Mouse (Mus musculus): Measurements from ENCODE around the gene Gm11172. TPM values are rescaled to one million over a fixed set of nuclear protein-coding genes. Genes with fewer than 3 reads are reported as not detected.

The Gm11172 gene
- polyA plus RNA-seq, 1 experiment from 2014 or later: not detected

DNA sequence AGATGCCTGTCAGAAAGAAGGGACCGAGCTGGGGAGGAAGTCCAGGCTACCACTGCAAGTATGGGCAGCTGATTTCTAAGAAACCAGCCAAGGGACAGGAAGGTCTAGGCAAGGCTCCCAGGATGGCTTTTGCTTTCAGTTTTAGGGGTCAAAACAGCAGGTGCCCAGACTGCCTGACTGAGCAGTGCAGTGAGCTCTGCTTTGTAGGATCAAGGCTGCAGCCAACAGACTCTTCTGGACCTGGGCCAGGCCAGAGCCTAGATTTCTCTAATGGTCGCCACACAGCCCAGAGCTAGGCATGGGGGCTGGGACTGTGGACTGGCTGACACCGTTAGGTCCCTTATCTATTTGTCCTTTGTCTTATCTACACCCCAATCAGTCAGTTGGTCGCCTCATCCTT is 38.0 kb upstream of the Gm11172 start:
- Histone ChIP-seq H3K9ac (ENCODE audit: low read depth, low read length) (no peak overlapping the region), H3K4me1 (ENCODE audit: control insufficient read depth, insufficient read depth, low read depth, low read length) (no peaks in the 10 kb centered on the region), H3K36me3 (ENCODE audit: control insufficient read depth, insufficient read depth, low read length) (no peaks in the 10 kb centered on the region), H3K27me3 (replicated peaks; ENCODE audit: control insufficient read depth, insufficient read depth, low read length) (no peaks in the 10 kb centered on the region), H3K4me2 (ENCODE audit: low read length) (no peak overlapping the region), H3K27ac (ENCODE audit: low read depth, low read length) (no peak overlapping the region), H3K4me3 (ENCODE audit: low read length) (no peak overlapping the region), H3K9me3 (ENCODE audit: control insufficient read depth, low read length) (no peaks in the 10 kb centered on the region)
- 70% methylated on average over 4 of the region's 4 CpGs for WGBS
- no peak for ATAC-seq

DNA sequence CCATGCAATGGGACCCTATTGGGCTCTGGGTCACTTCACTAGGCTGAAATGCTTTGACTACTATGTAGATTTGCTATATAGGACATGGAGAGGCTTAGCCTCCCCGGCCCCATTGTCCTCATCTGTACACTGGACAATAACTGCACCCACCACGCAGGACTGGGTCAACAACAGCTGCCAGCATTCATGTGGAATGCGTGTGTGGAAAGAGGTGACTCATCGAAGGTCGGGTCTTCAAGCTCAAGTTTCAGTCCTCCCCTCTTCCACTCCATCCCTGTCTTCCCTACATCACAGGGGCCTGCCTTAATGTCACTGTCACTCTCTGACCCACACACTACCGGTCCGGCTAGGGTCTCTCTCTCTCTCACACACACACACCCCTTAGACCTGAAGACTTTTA is 36.4 kb upstream of the Gm11172 start:
- Histone ChIP-seq H3K27me3 (replicated peaks; ENCODE audit: control insufficient read depth, insufficient read depth, low read length) (no peaks in the 10 kb centered on the region), H3K4me1 (ENCODE audit: control insufficient read depth, insufficient read depth, low read depth, low read length) (no peaks in the 10 kb centered on the region), H3K9me3 (ENCODE audit: control insufficient read depth, low read length) (no peaks in the 10 kb centered on the region), H3K4me3 (ENCODE audit: low read length) (no peak overlapping the region), H3K9ac (ENCODE audit: low read depth, low read length) (no peak overlapping the region), H3K4me2 (ENCODE audit: low read length) (no peak overlapping the region), H3K27ac (ENCODE audit: low read depth, low read length) (no peak overlapping the region), H3K36me3 (ENCODE audit: control insufficient read depth, insufficient read depth, low read length) (no peaks in the 10 kb centered on the region)
- WGBS: 77% methylated on average over 7 of the region's 7 CpGs
- ATAC-seq: no peak

DNA sequence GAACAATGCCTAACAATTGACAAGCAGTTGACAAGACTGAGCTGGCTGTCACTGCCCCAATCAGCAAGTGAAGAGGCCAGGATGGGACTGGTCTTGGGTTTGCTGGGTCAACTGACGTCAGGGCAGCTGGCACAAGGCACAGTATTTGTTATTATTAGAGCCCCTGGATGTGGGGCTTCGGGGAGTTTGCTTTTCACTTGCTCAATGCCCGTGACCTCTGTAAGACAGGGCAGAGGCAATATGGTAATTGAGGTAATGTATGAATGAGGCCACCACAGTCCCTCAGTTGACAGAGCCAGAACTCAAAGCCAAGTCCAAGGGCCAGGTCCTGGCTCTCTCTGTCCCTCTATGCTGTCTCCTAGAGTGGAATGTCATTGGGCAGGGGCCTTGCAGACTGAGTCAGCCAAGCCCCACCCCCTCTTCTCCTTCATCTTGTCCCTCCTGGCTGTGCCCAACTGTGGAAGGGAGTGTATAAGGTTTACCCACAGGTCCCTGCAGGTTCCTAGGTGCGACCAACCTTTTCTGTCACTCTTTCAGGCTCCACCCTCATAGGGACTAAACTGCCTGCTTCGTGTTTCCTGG is 35.0 kb upstream of the Gm11172 start:
- H3K4me3 ChIP-seq (ENCODE audit: low read length): no peak overlapping the region
- no peaks in the 10 kb centered on the region for H3K36me3 ChIP-seq (ENCODE audit: control insufficient read depth, insufficient read depth, low read length)
- H3K4me1 ChIP-seq (ENCODE audit: control insufficient read depth, insufficient read depth, low read depth, low read length): peaks cover 4% of the 10 kb centered on the region
- WGBS: 67% methylated on average over 5 of the region's 5 CpGs
- H3K27ac ChIP-seq (ENCODE audit: low read depth, low read length): no peak overlapping the region
- ATAC-seq: 0 out of 2 replicates have a peak, but pooled peaks have one; percentile 13
- H3K4me2 ChIP-seq (ENCODE audit: low read length): no peak overlapping the region
- H3K9me3 ChIP-seq (ENCODE audit: control insufficient read depth, low read length): no peaks in the 10 kb centered on the region
- no peaks in the 10 kb centered on the region for H3K27me3 ChIP-seq (replicated peaks; ENCODE audit: control insufficient read depth, insufficient read depth, low read length)
- H3K9ac ChIP-seq (ENCODE audit: low read depth, low read length): no peak overlapping the region

DNA sequence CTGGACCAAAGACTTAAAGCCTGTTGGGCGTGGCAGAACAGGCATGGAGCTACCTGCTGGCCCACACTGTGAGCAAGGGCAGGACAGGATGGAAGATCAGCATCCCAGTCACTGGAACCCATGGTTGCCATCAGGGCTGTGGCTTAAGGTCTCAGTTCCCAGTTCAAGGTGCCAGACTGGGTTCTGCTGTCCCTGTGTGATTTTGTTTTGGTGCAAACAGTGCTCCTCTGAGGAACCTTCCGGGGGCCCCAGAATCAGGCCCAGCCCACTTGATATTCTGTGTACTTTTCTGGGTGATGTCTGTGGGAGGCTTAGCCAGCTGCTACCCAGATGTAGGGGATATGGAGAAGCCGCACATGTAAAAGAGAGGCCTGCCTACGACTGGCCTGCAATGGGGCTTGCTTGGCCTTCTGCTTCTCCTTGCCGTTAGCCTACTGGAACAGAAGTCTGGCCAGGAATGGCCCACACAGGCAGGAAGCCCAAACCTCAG is 32.0 kb upstream of the Gm11172 start:
- no peak overlapping the region for H3K9ac ChIP-seq (ENCODE audit: low read depth, low read length)
- WGBS: 88% methylated on average over 5 of the region's 5 CpGs
- H3K36me3 ChIP-seq (ENCODE audit: control insufficient read depth, insufficient read depth, low read length): no peaks in the 10 kb centered on the region
- no peak overlapping the region for H3K4me3 ChIP-seq (ENCODE audit: low read length)
- peaks cover 7% of the 10 kb centered on the region for H3K4me1 ChIP-seq (ENCODE audit: control insufficient read depth, insufficient read depth, low read depth, low read length)
- H3K9me3 ChIP-seq (ENCODE audit: control insufficient read depth, low read length): no peaks in the 10 kb centered on the region
- no peaks in the 10 kb centered on the region for H3K27me3 ChIP-seq (replicated peaks; ENCODE audit: control insufficient read depth, insufficient read depth, low read length)
- H3K27ac ChIP-seq (ENCODE audit: low read depth, low read length): no peak overlapping the region
- ATAC-seq: no peak
- no peak overlapping the region for H3K4me2 ChIP-seq (ENCODE audit: low read length)

DNA sequence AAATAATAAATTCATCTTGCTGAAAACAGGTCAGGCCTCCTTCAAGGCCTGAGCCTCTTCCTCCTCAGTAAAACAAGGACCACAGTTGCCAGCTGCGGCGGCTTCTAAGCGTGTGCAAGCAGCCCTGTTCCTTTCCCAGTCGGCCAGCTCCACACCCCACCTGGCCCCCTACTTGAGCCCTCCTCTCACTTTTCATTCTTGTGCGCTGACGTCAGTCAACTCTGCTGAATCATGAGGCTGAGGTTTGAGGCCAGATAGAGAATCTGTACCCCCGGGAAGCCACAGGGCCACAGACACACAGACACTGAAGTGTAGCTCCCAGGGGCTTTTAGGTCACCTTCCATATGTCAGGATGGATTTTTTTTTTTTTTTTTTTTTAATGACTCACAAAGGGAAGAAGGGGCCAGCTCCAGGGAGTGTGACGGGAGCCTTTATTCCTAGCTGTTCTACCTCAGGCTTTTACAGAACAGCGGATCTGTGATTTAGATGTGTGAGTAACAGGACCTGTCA is 30.8 kb upstream of the Gm11172 start:
- 45% methylated on average over 9 of the region's 9 CpGs for WGBS
- Histone ChIP-seq H3K9ac (ENCODE audit: low read depth, low read length) (no peak overlapping the region), H3K4me2 (ENCODE audit: low read length) (no peak overlapping the region; the same call in 1 of the 2 replicates), H3K36me3 (ENCODE audit: control insufficient read depth, insufficient read depth, low read length) (no peaks in the 10 kb centered on the region), H3K9me3 (ENCODE audit: control insufficient read depth, low read length) (no peaks in the 10 kb centered on the region), H3K4me3 (ENCODE audit: low read length) (no peak overlapping the region), H3K4me1 (ENCODE audit: control insufficient read depth, insufficient read depth, low read depth, low read length) (peaks cover 12% of the 10 kb centered on the region), H3K27ac (ENCODE audit: low read depth, low read length) (no peak overlapping the region), H3K27me3 (replicated peaks; ENCODE audit: control insufficient read depth, insufficient read depth, low read length) (no peaks in the 10 kb centered on the region)
- no peak for ATAC-seq

DNA sequence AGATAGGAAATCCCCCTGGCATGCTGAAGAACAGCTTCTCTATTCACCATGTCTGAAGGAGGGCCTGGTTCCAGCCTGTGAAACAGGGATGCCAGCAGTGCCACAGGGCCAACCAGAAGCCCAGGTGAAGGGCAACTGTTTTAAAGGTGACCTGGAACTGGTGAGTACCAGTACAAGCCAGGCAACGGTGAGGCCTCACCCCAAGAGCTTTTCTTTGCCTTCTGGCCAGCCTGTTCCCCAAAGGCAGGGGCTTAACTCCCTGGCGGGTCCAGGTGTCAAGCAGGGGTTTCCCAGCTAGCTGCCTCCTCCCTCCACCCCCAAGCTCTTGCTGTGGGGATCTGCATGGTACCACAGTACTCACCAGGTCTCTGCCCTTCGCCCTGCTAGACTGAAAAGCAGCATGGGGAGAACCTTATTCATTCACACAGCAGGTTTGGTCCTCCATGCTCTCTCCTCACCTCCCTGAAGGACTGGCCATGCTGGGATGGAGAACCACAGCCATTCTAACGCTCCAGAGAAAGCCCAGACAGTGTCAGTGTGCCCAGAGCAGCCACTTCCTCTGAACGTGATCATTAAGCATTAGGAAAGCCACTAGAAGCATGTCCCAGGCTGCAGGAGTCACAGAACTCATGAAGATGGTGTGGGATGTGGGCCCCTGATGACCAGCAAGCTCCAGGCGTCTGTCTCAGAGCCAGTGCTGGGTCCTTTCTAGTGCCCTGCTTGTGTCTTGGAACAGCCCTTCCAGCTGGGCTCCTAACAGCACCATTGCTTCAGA is 30.2 kb upstream of the Gm11172 start:
- no peak overlapping the region for H3K27ac ChIP-seq (ENCODE audit: low read depth, low read length)
- 47% methylated on average over 6 of the region's 6 CpGs for WGBS
- H3K4me1 ChIP-seq (ENCODE audit: control insufficient read depth, insufficient read depth, low read depth, low read length): peaks cover 12% of the 10 kb centered on the region
- H3K4me3 ChIP-seq (ENCODE audit: low read length): no peak overlapping the region; the same call in 1 of the 2 replicates
- no peaks in the 10 kb centered on the region for H3K9me3 ChIP-seq (ENCODE audit: control insufficient read depth, low read length)
- ATAC-seq: no peak
- peak overlapping the region; percentile 99 for H3K4me2 ChIP-seq (ENCODE audit: low read length)
- no peaks in the 10 kb centered on the region for H3K27me3 ChIP-seq (replicated peaks; ENCODE audit: control insufficient read depth, insufficient read depth, low read length)
- no peaks in the 10 kb centered on the region for H3K36me3 ChIP-seq (ENCODE audit: control insufficient read depth, insufficient read depth, low read length)
- H3K9ac ChIP-seq (ENCODE audit: low read depth, low read length): peak overlapping the region; percentile 25; the same call in 1 of the 2 replicates

DNA sequence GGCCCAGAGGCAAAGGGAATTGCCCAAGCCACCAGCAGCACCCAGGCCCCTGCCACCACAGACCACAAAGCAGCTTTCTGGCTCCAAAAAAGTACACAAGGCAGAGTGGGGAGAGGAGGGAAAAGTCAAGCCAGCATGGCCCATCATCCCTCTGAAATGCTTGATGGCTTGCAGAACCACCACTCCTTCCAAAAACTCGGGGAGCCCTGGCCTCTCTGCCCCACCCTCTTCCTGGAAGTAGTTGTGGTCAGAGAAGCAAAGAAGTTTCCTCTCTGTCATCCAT is 29.6 kb upstream of the Gm11172 start:
- no peaks in the 10 kb centered on the region for H3K27me3 ChIP-seq (replicated peaks; ENCODE audit: control insufficient read depth, insufficient read depth, low read length)
- peaks cover 12% of the 10 kb centered on the region for H3K4me1 ChIP-seq (ENCODE audit: control insufficient read depth, insufficient read depth, low read depth, low read length)
- ATAC-seq: no peak
- no peak overlapping the region for H3K27ac ChIP-seq (ENCODE audit: low read depth, low read length)
- H3K4me3 ChIP-seq (ENCODE audit: low read length): no peak overlapping the region
- peak overlapping the region; percentile 99 for H3K4me2 ChIP-seq (ENCODE audit: low read length)
- peak overlapping the region; percentile 25; the same call in 1 of the 2 replicates for H3K9ac ChIP-seq (ENCODE audit: low read depth, low read length)
- H3K9me3 ChIP-seq (ENCODE audit: control insufficient read depth, low read length): no peaks in the 10 kb centered on the region
- no peaks in the 10 kb centered on the region for H3K36me3 ChIP-seq (ENCODE audit: control insufficient read depth, insufficient read depth, low read length)
- 55% methylated on average over 1 of the region's 1 CpGs for WGBS

DNA sequence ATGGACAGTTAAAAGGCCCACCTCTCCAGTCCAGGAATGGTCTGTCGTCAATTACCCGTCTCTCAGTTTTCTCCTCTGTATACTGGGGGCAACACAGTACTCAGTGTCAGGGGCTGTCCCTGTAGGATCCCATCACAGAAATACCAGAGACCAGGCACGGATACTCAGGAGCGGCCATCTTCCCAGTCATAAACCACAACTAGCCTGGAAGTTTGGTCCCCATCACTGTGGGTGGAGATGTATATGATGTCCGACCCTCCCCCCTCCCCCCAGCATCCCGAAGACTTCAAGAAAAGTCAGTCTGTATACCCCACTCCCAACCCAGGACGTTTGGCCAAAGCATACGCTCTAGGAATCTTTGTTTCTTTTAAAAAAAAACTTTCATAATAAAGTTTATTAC is 29.3 kb upstream of the Gm11172 start:
- Histone ChIP-seq H3K4me3 (ENCODE audit: low read length) (peak overlapping the region; percentile 79; the same call in 1 of the 2 replicates), H3K9me3 (ENCODE audit: control insufficient read depth, low read length) (no peaks in the 10 kb centered on the region), H3K9ac (ENCODE audit: low read depth, low read length) (no peak overlapping the region), H3K4me2 (ENCODE audit: low read length) (peak overlapping the region; percentile 99), H3K36me3 (ENCODE audit: control insufficient read depth, insufficient read depth, low read length) (no peaks in the 10 kb centered on the region), H3K4me1 (ENCODE audit: control insufficient read depth, insufficient read depth, low read depth, low read length) (peaks cover 12% of the 10 kb centered on the region), H3K27ac (ENCODE audit: low read depth, low read length) (no peak overlapping the region), H3K27me3 (replicated peaks; ENCODE audit: control insufficient read depth, insufficient read depth, low read length) (no peaks in the 10 kb centered on the region)
- ATAC-seq: no peak
- WGBS: 76% methylated on average over 8 of the region's 8 CpGs
